Mouse (Mus musculus): ENCODE measurements at regions not wholly inside any gene's neighbourhood (a gene's known extent, or its start where the extent isn't known, plus 50 kb on each side); places are given as distances from the start of the nearest gene placed in this dataset.

DNA sequence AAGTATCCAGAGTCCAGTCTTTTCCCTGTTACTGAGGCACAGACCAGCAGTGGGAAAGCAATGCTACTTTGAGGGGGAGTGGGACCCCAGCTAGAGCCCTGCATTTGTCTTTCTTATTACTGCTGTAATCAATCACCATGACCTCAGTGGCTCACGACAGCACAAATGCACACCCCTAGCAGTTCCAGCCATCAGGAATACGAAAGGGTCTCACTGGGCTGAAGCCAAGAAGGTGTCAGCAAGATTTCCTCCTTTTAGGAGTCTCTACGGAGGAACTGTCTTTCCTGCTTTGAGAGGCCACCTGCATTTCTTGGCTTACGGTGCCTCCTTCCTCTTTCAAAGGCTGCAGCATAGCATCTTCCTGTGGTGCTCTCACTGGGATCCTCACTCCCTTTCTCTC is 234.3 kb upstream of the Pgrmc2 start:
- 24% methylated on average over 4 of the region's 4 CpGs for WGBS
- no peak overlapping the region for H3K9ac ChIP-seq (ENCODE audit: low read depth, low read length)

DNA sequence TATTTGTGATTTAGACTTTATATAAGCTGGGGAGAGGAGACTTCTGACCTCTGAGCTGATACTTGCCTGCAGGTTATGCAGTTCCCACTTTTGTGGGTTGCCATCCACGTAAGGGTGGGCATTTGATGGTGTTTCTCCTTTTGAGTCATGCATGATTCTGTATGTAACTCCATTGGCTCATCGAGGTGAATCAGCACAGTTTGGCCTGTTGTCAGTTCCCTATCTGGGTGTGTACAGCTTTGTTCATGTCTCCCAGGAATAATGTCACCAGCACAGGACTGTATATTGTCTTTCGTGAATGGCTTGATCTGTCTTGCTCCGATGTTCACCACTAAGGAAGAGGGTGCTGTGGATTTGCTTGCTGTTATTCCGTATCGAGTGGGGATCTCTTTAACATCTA is 229.6 kb upstream of the Pgrmc2 start:
- no peaks in the 10 kb centered on the region for H3K9me3 ChIP-seq (ENCODE audit: control insufficient read depth, low read length)
- no peaks in the 10 kb centered on the region for H3K36me3 ChIP-seq (ENCODE audit: control insufficient read depth, insufficient read depth, low read length)
- H3K9ac ChIP-seq (ENCODE audit: low read depth, low read length), result no peak overlapping the region
- H3K4me1 ChIP-seq (ENCODE audit: control insufficient read depth, insufficient read depth, low read depth, low read length), result no peaks in the 10 kb centered on the region
- H3K27ac ChIP-seq (ENCODE audit: low read depth, low read length), result no peak overlapping the region
- H3K4me3 ChIP-seq (ENCODE audit: low read length), result no peak overlapping the region
- H3K27me3 ChIP-seq (replicated peaks; ENCODE audit: control insufficient read depth, insufficient read depth, low read length), result no peaks in the 10 kb centered on the region
- 87% methylated on average over 6 of the region's 6 CpGs for WGBS
- ATAC-seq, result no peak
- no peak overlapping the region for H3K4me2 ChIP-seq (ENCODE audit: low read length)

More for the DNA sequence above, 234.3 kb upstream of the Pgrmc2 start:
- H3K4me1 ChIP-seq (ENCODE audit: control insufficient read depth, insufficient read depth, low read depth, low read length), result no peaks in the 10 kb centered on the region
- H3K4me2 ChIP-seq (ENCODE audit: low read length), result no peak overlapping the region
- H3K27ac ChIP-seq (ENCODE audit: low read depth, low read length), result no peak overlapping the region
- no peaks in the 10 kb centered on the region for H3K9me3 ChIP-seq (ENCODE audit: control insufficient read depth, low read length)
- no peaks in the 10 kb centered on the region for H3K27me3 ChIP-seq (replicated peaks; ENCODE audit: control insufficient read depth, insufficient read depth, low read length)
- H3K4me3 ChIP-seq (ENCODE audit: low read length), result no peak overlapping the region
- ATAC-seq, result no peak
- H3K36me3 ChIP-seq (ENCODE audit: control insufficient read depth, insufficient read depth, low read length), result no peaks in the 10 kb centered on the region

- Histone ChIP-seq H3K27ac (ENCODE audit: low read depth, low read length) (no peak overlapping the region), H3K4me1 (ENCODE audit: control insufficient read depth, insufficient read depth, low read depth, low read length) (no peaks in the 10 kb centered on the region), H3K27me3 (replicated peaks; ENCODE audit: control insufficient read depth, insufficient read depth, low read length) (no peaks in the 10 kb centered on the region), H3K36me3 (ENCODE audit: control insufficient read depth, insufficient read depth, low read length) (no peaks in the 10 kb centered on the region), H3K9me3 (ENCODE audit: control insufficient read depth, low read length) (no peaks in the 10 kb centered on the region), H3K4me2 (ENCODE audit: low read length) (no peak overlapping the region), H3K9ac (ENCODE audit: low read depth, low read length) (no peak overlapping the region), H3K4me3 (ENCODE audit: low read length) (no peak overlapping the region)
- ATAC-seq, result peak; percentile 64; the same call in 1 of the 2 replicates
- WGBS, result 72% methylated on average over 13 of the region's 13 CpGs
These were observed 224.7 kb upstream of the Pgrmc2 start for GRCm38 (mm10) chr3:41307400-41308028.

DNA sequence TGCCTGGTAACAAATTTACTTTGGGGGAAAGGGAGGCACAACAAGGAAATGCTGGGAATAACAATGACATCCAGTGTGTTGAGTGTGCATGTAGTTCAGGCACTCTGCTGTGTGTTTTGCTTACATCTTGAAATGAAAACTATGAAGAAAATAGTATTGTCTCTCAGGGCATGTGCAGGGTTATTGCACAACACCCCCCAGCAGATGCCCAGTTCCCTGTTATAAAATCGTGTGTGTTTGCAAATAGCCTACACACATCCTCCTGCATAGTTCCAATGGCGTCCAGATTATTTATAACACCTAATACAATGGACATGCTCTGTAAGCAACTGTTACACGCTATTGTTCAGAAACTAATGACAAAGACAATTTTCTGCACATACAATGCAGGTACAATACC is 220.0 kb upstream of the Pgrmc2 start:
- Histone ChIP-seq H3K36me3 (ENCODE audit: control insufficient read depth, insufficient read depth, low read length) (no peaks in the 10 kb centered on the region), H3K4me2 (ENCODE audit: low read length) (no peak overlapping the region), H3K9me3 (ENCODE audit: control insufficient read depth, low read length) (no peaks in the 10 kb centered on the region), H3K9ac (ENCODE audit: low read depth, low read length) (no peak overlapping the region), H3K4me3 (ENCODE audit: low read length) (no peak overlapping the region), H3K27me3 (replicated peaks; ENCODE audit: control insufficient read depth, insufficient read depth, low read length) (no peaks in the 10 kb centered on the region), H3K27ac (ENCODE audit: low read depth, low read length) (no peak overlapping the region), H3K4me1 (ENCODE audit: control insufficient read depth, insufficient read depth, low read depth, low read length) (no peaks in the 10 kb centered on the region)
- no peak for ATAC-seq
- 65% methylated on average over 3 of the region's 3 CpGs for WGBS

DNA sequence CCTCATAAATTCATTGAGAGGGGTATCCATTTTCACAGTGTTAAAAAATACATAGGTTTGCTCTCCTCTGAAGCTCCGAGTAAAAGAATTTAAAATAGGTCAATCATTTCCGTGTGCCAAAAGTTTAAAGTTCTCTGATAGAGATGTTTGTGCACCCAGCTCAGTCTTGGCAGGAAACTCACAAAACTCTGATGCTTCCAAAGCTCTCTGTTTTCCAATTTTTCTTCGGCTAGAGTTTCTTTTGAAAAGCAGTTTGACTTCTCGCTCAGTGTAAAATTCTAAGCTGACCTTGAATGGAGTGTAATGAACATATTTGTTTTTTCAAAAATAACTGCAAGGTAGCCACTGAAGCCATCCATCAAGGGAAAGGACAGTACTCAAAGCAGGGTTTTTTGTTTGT is 215.9 kb upstream of the Pgrmc2 start:
- Histone ChIP-seq H3K27ac (ENCODE audit: low read depth, low read length) (no peak overlapping the region), H3K27me3 (replicated peaks; ENCODE audit: control insufficient read depth, insufficient read depth, low read length) (no peaks in the 10 kb centered on the region), H3K9me3 (ENCODE audit: control insufficient read depth, low read length) (no peaks in the 10 kb centered on the region), H3K9ac (ENCODE audit: low read depth, low read length) (no peak overlapping the region), H3K4me3 (ENCODE audit: low read length) (no peak overlapping the region), H3K4me2 (ENCODE audit: low read length) (no peak overlapping the region), H3K36me3 (ENCODE audit: control insufficient read depth, insufficient read depth, low read length) (no peaks in the 10 kb centered on the region), H3K4me1 (ENCODE audit: control insufficient read depth, insufficient read depth, low read depth, low read length) (peaks cover 3% of the 10 kb centered on the region; the same call in 1 of the 2 replicates)
- no peak for ATAC-seq
- WGBS, result 78% methylated on average over 4 of the region's 4 CpGs

- no peaks in the 10 kb centered on the region for H3K36me3 ChIP-seq (ENCODE audit: control insufficient read depth, insufficient read depth, low read length)
- H3K4me2 ChIP-seq (ENCODE audit: low read length), result no peak overlapping the region
- H3K9me3 ChIP-seq (ENCODE audit: control insufficient read depth, low read length), result no peaks in the 10 kb centered on the region
- 81% methylated on average over 11 of the region's 11 CpGs for WGBS
- no peak overlapping the region for H3K27ac ChIP-seq (ENCODE audit: low read depth, low read length)
- no peak overlapping the region for H3K9ac ChIP-seq (ENCODE audit: low read depth, low read length)
- H3K27me3 ChIP-seq (replicated peaks; ENCODE audit: control insufficient read depth, insufficient read depth, low read length), result no peaks in the 10 kb centered on the region
- H3K4me3 ChIP-seq (ENCODE audit: low read length), result no peak overlapping the region
- peaks cover 3% of the 10 kb centered on the region; the same call in 1 of the 2 replicates for H3K4me1 ChIP-seq (ENCODE audit: control insufficient read depth, insufficient read depth, low read depth, low read length)
- ATAC-seq, result no peak
These were observed 213.4 kb upstream of the Pgrmc2 start for GRCm38 (mm10) chr3:41296152-41296809.

DNA sequence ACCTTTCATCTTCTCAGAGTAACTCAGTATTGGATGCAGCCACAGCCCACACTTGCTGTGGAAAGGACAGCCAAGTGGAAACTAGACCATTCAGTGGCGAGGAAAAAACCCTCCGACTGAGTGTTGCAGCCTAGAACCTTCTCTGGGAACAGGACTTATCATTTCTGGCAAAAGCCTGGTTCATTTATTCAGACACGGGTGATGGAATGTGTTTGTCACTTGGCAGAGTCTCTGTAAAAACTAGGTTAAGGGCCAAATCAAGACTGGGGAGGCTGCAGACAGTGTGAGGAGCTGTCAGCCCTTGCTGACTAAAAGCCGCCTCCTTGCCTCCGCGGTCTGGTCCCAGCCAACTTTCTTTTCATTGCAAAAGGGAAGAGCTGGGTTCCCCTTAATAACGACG is 212.3 kb upstream of the Pgrmc2 start:
- no peak overlapping the region for H3K4me2 ChIP-seq (ENCODE audit: low read length)
- 64% methylated on average over 8 of the region's 8 CpGs for WGBS

GRCm38 (mm10) chr3:41290535-41291307 is 207.9 kb upstream of the Pgrmc2 start:
- H3K4me3 ChIP-seq (ENCODE audit: low read length), result no peak overlapping the region
- no peaks in the 10 kb centered on the region for H3K4me1 ChIP-seq (ENCODE audit: control insufficient read depth, insufficient read depth, low read depth, low read length)
- no peaks in the 10 kb centered on the region for H3K27me3 ChIP-seq (replicated peaks; ENCODE audit: control insufficient read depth, insufficient read depth, low read length)
- H3K4me2 ChIP-seq (ENCODE audit: low read length), result no peak overlapping the region
- ATAC-seq, result no peak
- H3K9ac ChIP-seq (ENCODE audit: low read depth, low read length), result no peak overlapping the region
- no peaks in the 10 kb centered on the region for H3K9me3 ChIP-seq (ENCODE audit: control insufficient read depth, low read length)
- H3K27ac ChIP-seq (ENCODE audit: low read depth, low read length), result no peak overlapping the region
- H3K36me3 ChIP-seq (ENCODE audit: control insufficient read depth, insufficient read depth, low read length), result no peaks in the 10 kb centered on the region
- WGBS, result 77% methylated on average over 11 of the region's 11 CpGs

More for the DNA sequence above, 212.3 kb upstream of the Pgrmc2 start:
- Histone ChIP-seq H3K27me3 (replicated peaks; ENCODE audit: control insufficient read depth, insufficient read depth, low read length) (no peaks in the 10 kb centered on the region), H3K4me1 (ENCODE audit: control insufficient read depth, insufficient read depth, low read depth, low read length) (peaks cover 3% of the 10 kb centered on the region; the same call in 1 of the 2 replicates), H3K9me3 (ENCODE audit: control insufficient read depth, low read length) (no peaks in the 10 kb centered on the region), H3K27ac (ENCODE audit: low read depth, low read length) (no peak overlapping the region), H3K36me3 (ENCODE audit: control insufficient read depth, insufficient read depth, low read length) (no peaks in the 10 kb centered on the region), H3K4me3 (ENCODE audit: low read length) (no peak overlapping the region), H3K9ac (ENCODE audit: low read depth, low read length) (no peak overlapping the region)
- ATAC-seq, result no peak

GRCm38 (mm10) chr3:41288735-41289134 is 205.9 kb upstream of the Pgrmc2 start:
- no peak overlapping the region for H3K4me2 ChIP-seq (ENCODE audit: low read length)
- no peaks in the 10 kb centered on the region for H3K27me3 ChIP-seq (replicated peaks; ENCODE audit: control insufficient read depth, insufficient read depth, low read length)
- no peak overlapping the region for H3K27ac ChIP-seq (ENCODE audit: low read depth, low read length)
- no peak for ATAC-seq
- no peak overlapping the region for H3K9ac ChIP-seq (ENCODE audit: low read depth, low read length)
- no peaks in the 10 kb centered on the region for H3K9me3 ChIP-seq (ENCODE audit: control insufficient read depth, low read length)
- H3K36me3 ChIP-seq (ENCODE audit: control insufficient read depth, insufficient read depth, low read length), result no peaks in the 10 kb centered on the region
- peaks cover 2% of the 10 kb centered on the region; the same call in 1 of the 2 replicates for H3K4me1 ChIP-seq (ENCODE audit: control insufficient read depth, insufficient read depth, low read depth, low read length)
- 86% methylated on average over 4 of the region's 4 CpGs for WGBS
- H3K4me3 ChIP-seq (ENCODE audit: low read length), result no peak overlapping the region
